Mouse (Mus musculus) right cerebral cortex, postnatal 10 days (tissue): ENCODE measurements around the gene Bcl2l1.

Source experiments
- DNase-seq, 2 experiments: peaks; one replicate each; pipeline ENCODE4 v3.0.0; 2021; ENCODE audit warnings: low spot score in 2 of 2

Bcl2l1 gene

GRCm38 (mm10) chr2:152772231-152772630 lies 59.3 kb downstream of the Bcl2l1 start:
- no peak for DNase-seq

GRCm38 (mm10) chr2:152771571-152771970 lies 60.0 kb downstream of the Bcl2l1 start:
- DNase-seq: no peak

- DNase-seq: no peak
Measured at GRCm38 (mm10) chr2:152769677-152770076, 61.9 kb downstream of the Bcl2l1 start.

DNA sequence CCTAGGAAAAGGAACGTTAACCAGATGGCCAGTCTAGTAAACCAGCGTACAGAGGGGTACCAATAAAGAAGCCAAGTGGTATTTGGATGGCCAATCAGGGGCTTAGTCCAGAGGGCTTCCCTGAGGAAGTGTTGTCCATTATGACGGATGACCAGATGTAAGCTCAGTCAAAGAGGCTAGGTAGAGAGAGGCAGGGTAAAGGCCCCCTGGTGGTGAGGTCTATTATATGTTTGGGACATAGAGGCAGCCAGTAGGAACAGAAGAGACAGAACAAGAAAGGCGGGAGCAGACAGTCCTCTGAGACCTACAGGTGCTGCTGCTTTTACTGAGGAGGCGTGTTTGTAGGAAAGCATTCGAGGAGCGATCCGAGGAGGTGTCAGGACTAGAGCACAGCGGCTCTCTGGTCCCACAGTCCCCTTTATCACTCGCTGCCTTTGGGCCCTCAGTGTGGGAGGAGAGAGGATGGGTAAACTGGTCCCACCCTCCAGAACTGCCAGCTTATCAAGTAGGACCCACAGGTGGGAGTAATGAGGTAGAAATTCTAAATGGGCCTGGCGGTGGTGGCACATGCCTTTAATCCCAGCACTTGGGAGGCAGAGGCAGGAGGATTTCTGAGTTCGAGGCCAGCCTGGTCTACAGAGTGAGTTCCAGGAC lies 63.8 kb downstream of the Bcl2l1 start:
- DNase-seq: no peak

DNA sequence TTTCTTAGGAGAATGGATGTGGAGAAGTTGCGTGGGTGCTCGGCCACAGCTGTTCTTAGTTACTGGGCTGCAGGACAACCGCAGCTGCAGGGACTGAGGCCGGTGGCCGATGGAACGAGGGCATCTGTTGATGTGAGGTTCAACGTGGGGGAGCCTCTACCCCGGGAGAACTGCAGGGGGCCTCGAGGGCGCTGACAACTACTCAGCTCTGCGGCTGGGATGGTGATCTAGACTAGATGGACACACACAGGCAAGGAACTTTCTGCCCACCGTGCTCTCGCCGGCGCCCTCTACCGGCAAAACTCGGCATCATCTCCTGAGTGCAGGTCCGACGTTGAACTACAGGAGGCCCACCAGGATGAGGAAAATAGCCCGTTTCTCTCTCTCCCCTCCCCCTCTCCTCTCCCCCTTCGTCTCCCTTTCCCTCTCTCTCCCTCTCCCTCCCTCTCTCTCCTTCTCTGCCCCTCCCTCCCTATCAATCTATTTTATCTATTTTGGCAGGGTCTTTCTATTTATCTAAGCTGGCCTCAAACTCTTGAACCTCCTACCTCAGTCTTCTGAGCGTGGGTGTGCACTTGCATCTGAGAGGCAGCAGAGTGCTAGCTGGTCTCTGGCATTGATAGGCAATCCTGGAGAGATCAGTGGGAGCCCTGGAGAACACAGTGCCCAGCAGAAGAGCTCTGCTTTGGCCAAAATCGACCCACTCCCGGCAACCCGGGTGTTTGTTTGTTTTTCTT lies 65.0 kb downstream of the Bcl2l1 start:
- DNase-seq: peak; percentile 78 to 88

DNA sequence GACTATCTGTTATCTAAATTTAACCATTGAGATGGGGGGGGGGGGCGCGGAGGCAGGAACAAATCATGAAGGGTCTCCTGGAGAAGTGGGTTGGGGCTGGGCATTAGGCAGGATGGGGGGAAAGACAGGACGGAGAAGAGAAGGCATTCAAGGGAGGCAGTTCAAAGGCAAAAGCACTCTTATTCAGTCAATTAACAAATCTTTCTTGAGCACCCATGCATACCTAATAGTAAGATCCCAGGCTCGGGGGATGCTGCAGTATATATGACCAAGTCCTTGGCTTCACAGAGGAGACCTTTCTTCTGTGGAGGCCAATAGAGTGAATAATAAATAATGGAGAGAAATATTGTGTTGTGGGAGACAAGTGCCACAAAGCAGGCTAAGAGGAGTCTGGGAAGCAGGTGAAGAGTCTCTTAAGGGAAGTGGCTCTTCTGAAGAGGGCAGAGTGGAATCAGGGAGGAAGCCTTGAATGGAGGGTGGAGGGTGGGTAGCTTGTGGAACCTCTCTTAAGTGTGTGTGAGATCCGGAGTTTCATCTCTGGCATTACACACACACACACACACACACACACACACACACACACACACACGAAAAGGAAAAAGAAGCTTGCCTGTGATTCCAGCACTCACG lies 66.4 kb downstream of the Bcl2l1 start:
- DNase-seq: no peak

DNA sequence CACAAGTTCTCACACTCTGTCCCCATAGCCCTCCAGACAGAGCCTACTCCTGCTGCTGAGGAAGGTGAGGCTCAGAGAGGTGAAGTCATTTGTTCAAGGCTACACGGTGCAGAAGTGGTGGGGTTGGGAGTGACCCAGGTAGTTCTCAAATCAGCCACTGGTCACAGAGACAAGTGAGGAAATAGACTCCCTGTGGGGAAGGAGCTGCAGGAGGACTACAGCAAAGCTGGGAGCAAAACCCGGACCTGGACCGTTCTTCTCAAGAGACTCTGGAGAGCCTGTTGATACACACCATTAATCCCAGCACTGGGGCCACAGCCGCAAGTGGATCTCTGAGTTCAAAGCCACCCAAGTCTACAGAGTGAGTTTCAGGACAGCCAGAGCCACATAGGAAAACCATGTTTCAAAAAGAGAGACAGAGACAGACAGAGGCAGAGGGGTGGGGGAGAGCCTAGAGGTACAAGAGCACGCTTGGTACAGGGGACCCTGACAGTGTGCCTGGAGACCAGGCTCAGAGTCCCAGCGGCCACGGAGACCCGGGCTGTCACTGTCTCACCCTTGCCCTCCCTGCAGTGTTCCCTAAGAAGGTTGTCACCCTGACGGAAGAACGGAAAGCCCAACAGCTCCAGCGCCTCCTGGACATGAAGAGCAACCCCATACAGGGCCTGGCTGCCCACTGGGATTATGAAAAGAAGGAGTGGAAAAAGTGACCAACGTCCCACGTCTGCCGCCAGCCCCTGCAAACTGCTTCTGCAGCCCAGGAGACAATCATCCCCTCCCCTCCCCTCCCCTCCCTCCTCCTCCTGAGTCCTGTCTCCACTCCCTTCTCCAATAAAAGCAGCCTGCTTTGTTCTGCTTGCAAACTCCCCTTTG lies 67.1 kb downstream of the Bcl2l1 start:
- no peak for DNase-seq

GRCm38 (mm10) chr2:152763310-152763709 lies 68.2 kb downstream of the Bcl2l1 start:
- DNase-seq: no peak

DNA sequence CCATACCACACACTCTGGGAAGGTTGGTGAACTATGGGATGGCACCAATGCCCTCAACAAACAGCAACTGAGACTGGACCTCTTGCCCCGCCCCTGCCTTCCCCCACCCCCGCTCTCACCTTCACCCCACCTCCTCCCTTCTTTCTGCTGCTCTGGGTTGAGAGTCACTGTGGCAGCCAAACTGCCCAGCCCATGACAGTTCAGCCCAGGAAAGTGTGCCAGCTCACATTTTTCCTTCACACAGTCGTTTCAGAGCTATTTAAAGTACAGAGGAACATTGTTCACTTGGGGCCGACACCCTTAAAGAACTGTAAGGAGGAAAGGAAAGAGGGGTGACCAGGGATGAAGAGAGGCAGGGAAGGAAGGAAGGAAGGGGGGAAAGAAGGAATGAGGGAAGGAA lies 73.2 kb downstream of the Bcl2l1 start:
- DNase-seq: no peak

DNA sequence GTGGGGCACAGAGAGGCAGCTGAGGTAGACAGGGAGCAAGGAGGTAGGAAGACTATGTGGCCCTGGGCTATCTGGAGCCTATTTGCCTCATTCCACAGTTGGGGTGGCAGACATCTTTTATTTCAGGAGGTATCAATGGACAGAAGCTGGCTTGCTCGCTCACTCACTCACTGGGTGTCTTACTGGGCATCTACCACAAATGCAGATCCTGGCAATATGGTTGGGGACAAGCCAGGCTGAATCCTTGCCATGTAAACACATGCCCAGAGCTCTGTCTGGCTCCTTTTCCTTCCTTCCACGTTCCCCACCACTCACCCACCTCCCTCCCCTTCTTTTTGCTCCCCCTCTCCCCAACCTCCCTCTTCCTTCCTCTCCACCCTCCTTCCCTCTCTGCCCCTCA lies 74.0 kb downstream of the Bcl2l1 start:
- peak in 1 of 2 experiments; percentile 47 for DNase-seq

DNA sequence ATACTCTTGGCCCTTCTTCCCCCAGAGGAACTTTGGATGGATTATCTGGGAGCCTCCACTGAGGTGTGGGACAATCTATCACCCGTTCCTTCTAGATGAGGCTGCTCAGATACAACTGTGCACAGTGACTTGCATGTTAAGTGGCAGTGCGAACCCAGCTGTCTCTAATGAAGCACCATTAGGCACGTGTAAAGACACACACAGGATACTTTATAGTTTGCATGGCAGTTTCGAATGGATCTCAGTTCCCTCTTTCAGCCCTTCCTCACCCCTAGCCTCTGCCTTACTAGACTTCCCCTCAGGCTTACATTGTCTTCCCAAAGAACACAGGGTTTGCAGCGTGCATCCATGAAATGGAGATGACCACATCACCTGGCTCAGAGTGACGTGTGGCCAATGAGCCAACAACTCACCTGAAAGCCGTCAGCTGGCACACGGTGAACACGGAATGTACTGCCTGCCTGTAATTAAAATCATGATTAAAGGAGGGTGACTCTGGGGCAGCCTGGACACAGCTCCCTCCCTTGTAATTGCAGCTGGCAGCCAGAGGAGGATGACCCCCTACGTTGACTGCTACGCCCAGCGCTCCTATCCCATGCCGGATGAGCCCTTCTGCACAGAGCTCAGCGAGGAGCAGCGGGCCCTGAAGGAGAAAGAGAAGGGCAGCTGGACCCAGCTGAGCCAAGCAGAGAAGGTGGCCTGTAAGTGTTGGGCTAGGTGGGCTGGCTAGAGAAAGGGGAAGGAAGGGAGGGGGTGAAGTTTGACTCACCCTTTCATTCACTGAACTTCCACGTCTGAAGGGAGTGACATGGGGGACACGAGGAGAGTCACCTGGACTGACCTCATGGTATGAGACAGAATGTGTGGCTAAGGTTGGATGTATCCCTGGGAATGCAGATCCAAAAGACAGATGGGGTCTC lies 74.8 kb downstream of the Bcl2l1 start:
- DNase-seq: no peak

DNA sequence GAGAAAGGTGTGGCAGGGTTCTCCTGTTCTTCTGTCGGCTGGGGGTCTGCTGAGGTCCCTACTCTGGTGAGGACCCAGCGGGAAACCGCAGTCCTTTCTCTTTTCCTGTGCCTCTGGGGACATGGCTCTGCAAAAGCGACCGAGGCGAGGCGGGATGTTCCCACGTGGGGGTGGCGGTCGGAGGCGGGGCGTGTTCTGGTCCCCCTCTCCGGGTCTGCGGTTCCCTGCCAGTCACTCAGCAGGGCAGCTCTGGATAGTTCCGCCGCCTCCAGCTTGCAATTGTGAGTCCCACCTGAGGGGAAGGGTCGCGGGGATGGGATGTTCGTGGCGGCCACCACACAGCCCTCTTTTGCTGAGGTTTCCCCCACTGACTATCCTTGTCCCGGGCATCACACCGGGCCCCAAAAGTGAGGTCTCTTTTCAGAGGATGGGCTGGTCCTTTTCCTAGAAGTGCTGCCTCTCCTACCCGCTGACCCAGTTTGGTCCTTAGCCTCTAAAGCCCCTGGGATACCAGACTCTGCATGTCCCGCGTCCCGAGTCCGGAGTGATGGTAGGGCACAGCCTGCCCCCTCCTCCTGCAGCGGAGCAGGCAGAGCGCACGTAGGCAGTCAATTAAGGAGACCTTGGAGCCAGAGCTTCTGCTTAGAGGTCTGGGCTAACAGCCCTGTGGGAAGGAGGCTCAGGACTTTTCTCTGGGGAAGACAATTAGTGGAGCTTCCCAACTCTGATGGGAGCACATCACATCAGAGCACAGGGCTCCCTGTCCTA lies 77.4 kb downstream of the Bcl2l1 start, which contains the start of gene Cox4i2:
Gene Cox4i2, plus strand, starts transcription at position 230 of the 768 bp plus-strand sequence.
- DNase-seq: no peak

DNA sequence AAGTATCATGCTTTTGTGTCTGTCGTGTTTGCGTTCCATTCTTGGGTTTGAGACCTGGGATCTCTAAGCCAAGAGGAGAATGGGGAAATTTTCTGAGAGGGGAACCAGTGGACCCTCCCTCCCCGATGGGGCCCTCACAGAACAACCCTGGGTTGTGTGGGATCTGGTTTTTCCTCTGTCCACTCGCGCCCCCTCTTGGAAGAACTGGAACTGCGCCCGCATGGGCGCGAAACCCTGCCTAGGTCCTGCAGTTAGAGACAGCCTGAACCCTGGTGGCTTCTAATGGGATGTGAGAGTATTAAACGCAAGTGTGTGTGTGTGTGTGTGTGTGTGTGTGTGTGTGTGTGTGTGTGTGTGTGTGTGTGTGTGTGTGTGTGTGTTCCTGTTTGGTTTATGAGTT lies 89.1 kb downstream of the Bcl2l1 start:
- peak; percentile 51 to 69 for DNase-seq

DNA sequence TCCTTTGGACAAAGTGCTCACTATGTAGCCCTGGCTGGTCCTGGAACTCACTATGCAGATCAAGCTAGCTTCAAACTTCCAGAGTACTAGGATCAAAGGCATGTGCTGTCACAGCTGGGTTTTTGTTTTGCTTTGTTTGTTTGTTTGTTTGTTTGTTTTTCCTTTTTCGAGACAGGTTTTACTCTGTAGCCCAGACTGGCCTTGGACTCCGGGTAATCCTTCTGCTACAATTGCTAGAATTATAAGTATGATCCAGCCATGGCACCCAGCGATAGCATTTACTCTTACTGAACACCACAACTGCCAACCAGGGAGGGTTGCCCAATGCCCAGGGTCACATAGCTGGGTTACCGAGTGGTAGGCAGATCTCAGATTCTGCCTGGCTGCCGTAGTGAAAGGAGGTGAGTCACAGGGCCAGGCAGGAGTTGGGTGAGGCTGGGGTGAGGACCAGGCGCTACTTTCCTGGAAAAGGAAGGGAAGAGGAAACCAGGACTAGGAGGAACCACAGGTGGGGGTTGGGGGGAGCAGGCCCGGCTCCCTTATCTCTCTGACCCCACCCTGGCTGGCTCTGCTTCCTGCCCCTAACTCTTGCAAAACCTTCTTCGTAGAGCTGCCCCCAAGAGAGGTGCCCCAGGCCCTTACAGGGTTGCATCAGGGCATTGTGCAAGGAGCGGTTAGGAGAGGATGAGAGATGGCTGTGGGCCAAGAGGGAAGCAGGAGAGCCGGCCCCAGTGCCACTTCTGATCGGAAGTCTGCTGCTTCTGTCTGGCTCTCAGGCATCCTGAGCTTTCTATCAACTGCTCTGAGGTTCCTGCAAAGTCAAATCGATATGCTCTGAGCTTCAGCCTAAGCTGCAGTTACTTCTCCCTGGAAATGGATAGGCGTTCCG lies 90.1 kb downstream of the Bcl2l1 start:
- DNase-seq: peak; percentile 60 to 69

GRCm38 (mm10) chr2:152740490-152740889 lies 91.0 kb downstream of the Bcl2l1 start:
- no peak for DNase-seq

DNA sequence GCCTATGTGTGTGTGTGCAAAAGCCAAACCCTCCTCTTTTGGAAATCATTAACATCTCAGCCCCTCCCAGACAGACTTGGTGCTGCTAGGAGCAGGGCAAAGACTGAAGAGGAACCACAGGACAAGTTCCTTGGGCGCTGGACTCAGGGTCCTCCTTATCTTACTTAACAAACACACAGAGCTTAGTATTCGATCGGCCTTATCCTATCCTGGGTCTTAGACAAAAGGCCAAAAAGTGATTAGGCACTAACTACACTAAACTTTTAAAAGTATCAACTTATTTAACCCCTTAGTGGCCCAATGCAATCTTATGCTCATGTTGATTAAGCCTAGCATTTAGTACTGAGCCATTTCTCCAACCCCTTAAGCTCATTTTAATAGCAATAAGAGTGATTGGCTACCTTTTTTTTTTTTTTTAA lies 91.7 kb downstream of the Bcl2l1 start:
- DNase-seq: no peak

DNA sequence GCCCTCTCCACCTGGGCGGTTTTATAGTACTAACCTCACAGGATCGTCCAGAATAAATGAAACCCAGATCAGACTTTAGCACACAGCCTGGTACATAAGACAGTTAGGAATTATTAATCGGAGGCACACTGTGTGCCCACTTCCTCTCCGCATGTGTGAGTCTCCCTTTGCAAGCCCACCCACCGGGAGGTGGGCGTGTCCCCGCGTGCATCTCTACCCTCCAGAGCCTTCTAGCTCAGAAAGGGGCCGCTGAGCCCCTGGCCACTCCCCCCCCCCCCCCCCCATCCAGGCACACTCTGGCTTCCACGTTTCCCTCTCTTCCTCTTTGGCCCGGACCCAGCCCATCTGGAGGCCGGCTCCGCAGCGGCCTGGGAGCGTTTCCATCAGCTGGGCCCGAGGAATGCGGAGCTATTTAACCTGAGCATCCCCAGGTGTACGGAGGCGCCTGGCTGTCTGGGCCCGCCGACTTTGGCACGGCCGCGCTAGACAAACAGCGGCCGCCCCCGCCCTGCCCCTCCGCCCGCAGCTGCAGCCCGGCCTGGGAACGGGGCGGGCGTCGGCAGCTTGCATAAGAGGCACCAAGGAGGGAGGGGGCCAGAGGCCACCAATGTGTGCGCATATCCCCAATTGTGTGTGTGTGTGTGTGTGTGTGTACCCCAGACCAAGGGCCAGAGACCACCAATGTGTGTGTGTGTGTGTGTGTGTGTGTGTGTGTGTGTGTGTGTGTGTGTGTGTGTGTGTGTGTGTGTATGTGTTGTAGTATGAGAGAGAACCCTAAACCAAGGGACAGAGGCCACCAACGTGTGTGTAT lies 92.3 kb downstream of the Bcl2l1 start:
- peak; percentile 51 to 62 for DNase-seq

DNA sequence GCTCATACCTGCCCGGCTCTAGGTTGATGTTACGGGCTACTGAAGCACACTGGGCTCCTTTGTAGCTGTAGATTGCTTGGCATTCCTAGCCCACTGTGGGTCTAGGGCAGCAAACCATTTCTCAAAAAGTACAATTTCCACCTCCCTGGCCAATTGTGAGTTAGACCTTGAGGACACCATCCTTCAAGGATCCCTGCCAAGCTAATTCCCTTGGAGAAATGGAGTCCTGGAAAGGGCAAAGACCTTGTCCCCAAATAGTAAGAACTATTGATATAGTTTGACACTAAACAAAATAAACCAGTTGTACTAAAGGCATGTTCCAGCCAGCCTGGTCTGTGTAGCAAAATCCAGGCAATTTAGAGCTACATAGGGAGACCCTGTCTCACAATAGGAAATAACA lies 93.2 kb downstream of the Bcl2l1 start:
- no peak for DNase-seq
